Mouse (Mus musculus) kidney, adult 11 months (tissue): Measurements from ENCODE around the gene Sesn2.
A peak's percentile ranks its signal among the peaks of the same experiment; 100 is the strongest.

Source experiments
- DNase-seq: peaks from one replicate; pipeline ENCODE4 v3.0.0; 2022

Sesn2 gene

GRCm38 (mm10) chr4:132475895-132476878 lies 34.1 kb downstream of the Sesn2 start:
- peak; percentile 69 for DNase-seq

GRCm38 (mm10) chr4:132474631-132475030 lies 35.7 kb downstream of the Sesn2 start:
- peak; percentile 94 for DNase-seq

GRCm38 (mm10) chr4:132473411-132473810 lies 36.9 kb downstream of the Sesn2 start:
- no peak for DNase-seq

- peak; percentile 84 for DNase-seq
Measured at GRCm38 (mm10) chr4:132469873-132470272, 40.4 kb downstream of the Sesn2 start.

GRCm38 (mm10) chr4:132464255-132464613 lies 46.1 kb downstream of the Sesn2 start:
- DNase-seq: no peak

GRCm38 (mm10) chr4:132463430-132464254 lies 46.7 kb downstream of the Sesn2 start, which contains the start of gene Med18:
Gene Med18 (minus strand): TSS chr4:132463921.
- DNase-seq: peak; percentile 90

- DNase-seq: no peak
Measured at GRCm38 (mm10) chr4:132462836-132463235, 47.5 kb downstream of the Sesn2 start.

GRCm38 (mm10) chr4:132460225-132460624 lies 50.1 kb downstream of the Sesn2 start:
- no peak for DNase-seq

- no peak for DNase-seq
Measured at GRCm38 (mm10) chr4:132455561-132455960, 54.7 kb downstream of the Sesn2 start.

GRCm38 (mm10) chr4:132455146-132455545 lies 55.2 kb downstream of the Sesn2 start:
- DNase-seq: peak; percentile 52

- no peak for DNase-seq
Measured at GRCm38 (mm10) chr4:132454216-132454615, 56.1 kb downstream of the Sesn2 start.

GRCm38 (mm10) chr4:132449778-132450177 lies 60.5 kb downstream of the Sesn2 start:
- DNase-seq: no peak

- peak; percentile 26 for DNase-seq
Measured at GRCm38 (mm10) chr4:132446105-132446504, 64.2 kb downstream of the Sesn2 start.

- no peak for DNase-seq
Measured at GRCm38 (mm10) chr4:132444516-132444915, 65.8 kb downstream of the Sesn2 start.
